Mouse (Mus musculus) layer of hippocampus, adult 8-10 months (tissue): ENCODE results near the gene Ifitm1. TPM values are rescaled to one million over a fixed set of nuclear protein-coding genes. Genes with fewer than 3 reads are reported as not detected.
"Not testable (repeated sequence)": the region's sequence is repeated elsewhere in the genome, so short reads cannot be mapped to it uniquely, and the experiment has no call there.

Experiments
- DNase-seq, 2 experiments: peaks; one replicate each; pipeline ENCODE4 v3.0.0; 2022; ENCODE audit warnings: low spot score in 2 of 2
- total RNA-seq, 4 experiments: library from RNA; stranded (reverse); gene quantifications; 2 replicates each; pipeline ENCODE4 v1.2.4; 2022

Gene Ifitm1
- total RNA-seq, 4 experiments from 2014 or later: 2.5 to 5.1 (median 2.7) TPM

DNA sequence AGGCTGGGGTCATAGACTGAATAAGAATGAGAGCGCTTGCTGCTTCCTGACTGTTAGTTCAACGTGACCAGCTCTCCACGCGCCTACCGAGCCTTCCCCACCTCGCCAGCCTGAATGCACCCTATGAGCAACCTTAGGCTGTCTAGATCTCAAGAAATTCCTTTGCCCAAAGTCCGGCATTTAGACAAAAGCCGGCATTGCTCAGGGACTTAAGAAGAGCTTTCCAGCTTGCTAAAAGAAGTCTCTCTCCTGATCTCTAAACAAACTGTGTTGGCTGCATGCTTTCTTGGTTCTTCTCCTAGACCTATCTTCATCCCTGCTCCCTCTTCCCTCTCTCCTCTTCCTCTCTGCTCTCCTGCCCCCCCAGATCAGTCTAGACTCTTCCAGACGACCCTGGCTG is 7.9 kb downstream of the Ifitm1 start:
- no peak for DNase-seq

DNA sequence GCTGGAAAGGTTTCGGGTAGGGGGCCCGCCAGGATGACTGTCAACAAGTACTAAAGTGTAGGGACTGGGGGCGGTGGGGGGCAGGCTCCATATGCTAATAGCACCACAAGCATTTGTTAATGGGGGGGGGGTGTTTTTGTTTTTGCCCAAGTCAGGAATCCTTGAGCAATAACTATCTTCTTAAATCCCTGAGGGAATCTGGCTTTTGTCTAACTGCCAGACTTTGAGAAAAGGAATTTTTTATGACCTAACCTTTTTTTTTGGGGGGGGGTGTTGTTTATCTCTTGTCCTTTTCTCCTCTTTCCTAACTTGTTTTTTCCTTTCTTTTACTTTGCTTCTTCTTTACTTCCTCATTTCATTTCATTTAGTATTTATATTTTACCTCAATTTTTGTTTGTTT is 8.4 kb downstream of the Ifitm1 start:
- DNase-seq: no peak

DNA sequence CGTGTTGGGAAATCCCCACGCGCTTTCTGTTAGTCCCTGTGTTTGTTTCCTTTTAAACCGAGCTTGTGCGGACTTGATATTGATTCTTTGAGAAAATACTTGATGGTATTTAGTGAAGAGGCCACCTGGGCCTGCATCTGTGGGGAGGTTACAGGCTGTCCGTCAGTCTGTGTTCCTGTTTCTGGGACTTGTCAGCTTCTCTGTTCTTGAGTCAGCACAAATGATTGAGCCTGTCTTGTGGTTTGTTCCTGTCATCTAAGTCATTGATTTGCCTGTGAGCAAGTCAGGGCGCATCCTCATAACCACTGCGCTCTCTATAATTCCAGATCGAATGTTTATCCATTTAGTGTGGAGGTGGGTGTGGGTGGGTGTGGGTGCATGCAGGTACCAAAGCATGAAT is 9.7 kb downstream of the Ifitm1 start:
- not testable (repeated sequence) for DNase-seq

DNA sequence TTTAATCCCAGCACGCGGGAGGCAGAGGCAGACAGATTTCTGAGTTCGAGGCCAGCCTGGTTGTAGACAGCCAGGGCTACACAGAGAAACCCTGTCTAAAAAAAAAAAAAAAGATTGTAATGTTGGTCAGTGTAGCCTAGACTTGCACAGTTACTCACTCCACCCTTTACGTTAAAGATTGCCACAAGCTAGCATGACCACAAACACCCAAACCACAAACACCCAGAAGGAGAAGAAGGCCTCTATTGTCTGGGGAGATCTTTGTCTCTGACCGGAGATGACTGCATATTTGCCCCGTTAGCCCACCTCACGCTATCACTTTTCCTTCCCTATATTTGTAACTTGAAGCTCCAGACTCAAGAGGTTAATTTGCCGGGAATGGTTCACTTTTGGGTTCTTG is 14.7 kb downstream of the Ifitm1 start:
- no peak for DNase-seq

DNA sequence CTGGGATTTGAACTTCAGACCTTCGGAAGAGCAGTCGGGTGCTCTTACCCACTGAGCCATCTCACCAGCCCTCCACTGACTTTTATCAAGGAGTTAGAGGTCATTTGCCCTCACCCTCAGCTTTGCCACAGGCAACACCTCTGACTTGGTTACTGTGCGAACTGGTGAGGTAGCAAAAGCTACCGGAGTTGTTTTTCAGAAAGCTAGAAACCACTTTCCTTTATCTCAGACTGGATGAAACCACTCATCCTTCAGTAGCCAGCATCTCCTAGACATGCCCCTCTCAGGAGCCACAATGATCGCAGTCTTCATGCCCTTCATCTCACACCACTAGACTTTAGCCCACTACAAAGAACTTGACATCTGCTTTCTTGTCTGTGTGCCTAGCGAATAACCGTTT is 15.9 kb downstream of the Ifitm1 start:
- DNase-seq: no peak

DNA sequence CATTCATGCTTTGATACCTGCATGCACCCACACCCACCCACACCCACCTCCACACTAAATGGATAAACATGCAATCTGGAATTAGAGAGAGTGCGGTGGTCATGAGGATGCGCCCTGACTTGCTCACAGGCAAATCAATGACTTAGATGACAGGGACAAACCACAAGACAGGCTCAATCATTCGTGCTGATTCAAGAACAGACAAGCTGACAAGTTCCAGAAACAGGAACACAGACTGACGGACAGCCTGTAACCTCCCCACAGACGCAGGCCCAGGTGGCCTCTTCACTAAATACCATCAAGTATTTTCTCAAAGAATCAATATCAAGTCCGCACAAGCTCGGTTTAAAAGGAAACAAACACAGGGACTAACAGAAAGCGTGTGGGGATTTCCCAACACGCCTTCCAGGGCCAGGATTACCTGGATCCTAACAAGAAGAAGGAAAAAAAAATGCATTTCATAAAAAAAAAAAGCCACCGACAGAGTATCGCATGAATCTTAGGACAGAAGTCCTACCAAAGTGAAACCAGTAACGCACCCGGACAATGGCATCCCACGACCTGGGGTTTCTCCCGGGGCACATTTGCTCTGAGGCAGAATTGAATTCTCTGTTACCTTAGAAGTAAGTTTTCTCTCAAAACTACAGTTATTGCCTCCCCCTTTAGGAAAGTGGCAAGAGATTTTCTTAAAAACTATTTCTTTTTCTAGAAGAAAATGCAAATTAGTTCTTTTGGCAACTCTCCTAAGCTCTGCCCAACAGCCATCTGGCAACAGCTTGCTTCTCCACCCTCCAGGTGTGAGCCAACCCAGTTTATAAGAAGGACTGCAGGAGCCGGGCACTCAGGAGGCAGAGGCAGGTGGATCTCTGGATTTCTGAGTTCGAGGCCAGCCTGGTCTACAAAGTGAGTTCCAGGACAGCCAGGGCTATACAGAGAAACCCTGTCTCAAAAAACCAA is 20.4 kb downstream of the Ifitm1 start:
- DNase-seq: peak; percentile 21 to 24

DNA sequence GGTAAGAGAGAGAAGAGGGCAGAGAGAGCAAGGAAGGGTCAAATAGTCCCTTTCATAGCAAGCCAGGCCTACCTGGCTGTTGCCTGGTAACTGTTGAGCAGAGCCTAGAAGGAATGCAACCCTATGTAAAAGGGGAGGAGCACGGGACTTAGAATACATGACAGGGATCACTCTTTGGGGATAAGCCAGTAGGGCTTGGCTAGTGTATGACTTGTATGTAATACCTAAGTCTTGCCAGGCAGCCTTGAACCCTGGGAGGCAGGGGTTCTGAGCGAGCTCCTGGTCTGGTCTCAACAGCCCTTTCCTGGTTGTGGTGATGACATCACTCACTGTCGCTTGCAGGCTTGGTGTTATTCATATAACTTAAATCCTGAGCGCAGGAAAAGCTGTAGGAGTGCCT is 22.0 kb downstream of the Ifitm1 start:
- DNase-seq: no peak

DNA sequence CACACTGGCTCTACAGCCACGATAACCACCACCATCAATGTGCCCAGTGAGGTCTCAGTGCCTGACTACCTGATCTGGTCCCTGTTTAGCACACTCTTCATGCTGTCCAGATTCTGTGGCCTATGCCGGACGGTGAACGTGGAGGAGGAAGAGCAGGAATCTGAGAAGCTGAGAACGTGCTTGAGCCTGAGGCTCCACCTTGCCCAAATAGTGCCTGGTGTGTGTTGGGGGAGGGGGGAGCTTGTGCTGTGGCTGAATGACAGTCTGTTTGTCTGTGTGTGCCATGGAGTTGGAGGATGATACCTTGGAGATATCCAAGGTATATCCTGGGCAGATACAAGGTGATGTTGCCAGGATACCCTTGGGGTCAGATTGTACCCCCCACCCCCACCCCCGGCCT is 23.2 kb downstream of the Ifitm1 start:
- no peak for DNase-seq

DNA sequence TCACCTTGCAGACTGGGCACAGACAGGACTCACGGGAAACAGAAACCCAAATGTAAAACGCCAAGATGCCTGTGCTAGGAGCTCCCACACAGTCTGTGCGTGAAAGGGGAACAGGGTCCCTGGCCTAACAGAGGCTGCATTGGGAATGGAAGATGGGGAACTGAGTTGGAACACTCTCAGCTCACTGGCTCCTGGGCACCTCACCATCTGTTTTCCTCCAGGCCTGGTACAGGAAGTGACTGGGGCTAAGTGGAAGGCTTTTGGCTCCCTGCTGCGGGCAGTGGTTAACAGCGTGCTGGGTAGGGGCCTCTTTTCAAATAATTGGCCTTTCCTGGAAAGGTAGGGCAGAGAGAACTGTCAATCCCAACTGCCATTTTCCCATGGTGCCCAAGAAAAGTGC is 23.6 kb downstream of the Ifitm1 start:
- no peak for DNase-seq

DNA sequence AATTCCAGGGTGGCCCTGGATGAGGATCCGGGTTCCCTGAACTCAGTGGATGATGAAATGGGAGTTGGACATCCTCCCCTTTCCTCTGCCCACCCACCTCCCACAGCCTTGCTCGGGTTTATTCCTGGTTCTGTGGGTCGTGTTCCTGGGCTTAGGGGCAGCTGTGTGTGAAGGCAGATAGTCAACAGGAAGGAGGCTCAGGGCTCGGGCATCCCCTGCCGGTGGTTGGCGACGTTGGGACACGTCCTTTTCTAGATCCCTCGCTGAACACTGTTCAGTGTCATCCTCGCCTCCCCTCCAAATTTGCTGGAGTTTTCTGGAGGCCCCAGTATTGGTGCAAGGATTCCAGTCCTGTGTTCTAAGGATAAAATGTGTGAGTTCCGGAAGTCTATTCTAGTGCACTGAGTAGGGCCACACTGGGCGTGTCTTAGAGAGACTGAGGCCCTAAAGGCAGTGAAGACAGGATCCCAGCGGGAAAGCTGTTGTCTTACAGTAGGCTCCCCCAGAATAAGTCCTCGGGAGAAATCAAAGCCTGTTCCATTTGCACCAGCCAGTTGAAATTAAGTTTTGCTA is 24.2 kb downstream of the Ifitm1 start:
- no peak for DNase-seq

DNA sequence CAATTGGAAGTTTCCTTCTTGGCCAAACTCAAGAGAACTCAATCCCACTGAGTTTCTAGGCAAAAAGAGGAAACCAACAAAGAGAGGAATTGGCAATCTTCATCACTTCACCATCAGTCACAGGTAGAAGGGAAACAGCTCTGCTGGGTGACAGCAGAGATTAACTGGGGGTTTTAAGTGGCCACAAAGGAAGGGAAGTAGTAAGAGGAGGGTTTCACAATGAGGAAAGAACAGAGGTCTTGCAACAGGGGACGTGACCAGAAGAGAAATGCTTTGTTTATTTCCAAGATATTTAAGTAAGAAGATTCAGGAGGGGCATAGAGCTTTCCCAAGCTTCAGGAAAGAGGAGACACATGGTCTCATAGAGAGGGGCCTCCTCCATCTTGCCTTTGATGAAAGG is 30.8 kb downstream of the Ifitm1 start:
- no peak for DNase-seq

DNA sequence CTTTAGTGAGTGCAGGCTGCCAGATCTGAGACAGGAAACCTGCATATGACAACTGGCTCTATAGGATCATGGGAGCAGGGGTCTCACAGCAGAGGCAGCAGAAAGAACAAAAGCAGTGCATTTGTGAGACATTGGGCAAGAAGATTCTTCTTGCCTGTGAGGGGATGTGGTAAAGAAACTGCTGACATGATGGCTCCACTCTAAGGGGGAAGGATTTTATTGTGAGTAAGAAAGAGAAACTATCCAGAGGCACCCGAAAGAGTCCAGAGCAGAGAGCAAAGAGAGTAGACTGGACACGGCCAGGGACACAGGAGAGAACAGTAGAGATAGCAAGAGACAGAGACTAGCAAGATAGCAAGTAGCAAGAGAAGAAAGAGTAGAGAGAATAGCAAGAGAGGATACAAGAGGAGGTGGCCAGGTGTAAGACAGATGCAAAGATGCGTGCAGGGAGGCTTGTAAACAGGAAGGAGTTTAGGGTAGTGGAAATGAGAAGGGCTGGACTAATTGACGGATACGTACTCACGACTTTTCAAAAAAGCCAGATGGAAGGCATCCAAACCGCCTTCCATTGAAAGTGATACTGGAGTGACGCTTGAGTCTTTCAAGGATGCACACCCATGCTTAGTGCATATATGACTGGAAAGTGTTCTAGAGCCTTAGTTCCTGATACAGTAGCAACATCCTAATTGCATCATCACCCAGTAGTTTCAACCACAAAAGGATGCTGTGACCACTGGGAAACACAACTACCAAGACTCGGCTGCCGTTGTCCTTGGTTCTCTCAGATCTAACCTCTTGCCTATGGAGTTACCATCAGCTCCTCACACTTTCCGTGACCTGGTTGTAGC is 32.1 kb downstream of the Ifitm1 start:
- DNase-seq: no peak

DNA sequence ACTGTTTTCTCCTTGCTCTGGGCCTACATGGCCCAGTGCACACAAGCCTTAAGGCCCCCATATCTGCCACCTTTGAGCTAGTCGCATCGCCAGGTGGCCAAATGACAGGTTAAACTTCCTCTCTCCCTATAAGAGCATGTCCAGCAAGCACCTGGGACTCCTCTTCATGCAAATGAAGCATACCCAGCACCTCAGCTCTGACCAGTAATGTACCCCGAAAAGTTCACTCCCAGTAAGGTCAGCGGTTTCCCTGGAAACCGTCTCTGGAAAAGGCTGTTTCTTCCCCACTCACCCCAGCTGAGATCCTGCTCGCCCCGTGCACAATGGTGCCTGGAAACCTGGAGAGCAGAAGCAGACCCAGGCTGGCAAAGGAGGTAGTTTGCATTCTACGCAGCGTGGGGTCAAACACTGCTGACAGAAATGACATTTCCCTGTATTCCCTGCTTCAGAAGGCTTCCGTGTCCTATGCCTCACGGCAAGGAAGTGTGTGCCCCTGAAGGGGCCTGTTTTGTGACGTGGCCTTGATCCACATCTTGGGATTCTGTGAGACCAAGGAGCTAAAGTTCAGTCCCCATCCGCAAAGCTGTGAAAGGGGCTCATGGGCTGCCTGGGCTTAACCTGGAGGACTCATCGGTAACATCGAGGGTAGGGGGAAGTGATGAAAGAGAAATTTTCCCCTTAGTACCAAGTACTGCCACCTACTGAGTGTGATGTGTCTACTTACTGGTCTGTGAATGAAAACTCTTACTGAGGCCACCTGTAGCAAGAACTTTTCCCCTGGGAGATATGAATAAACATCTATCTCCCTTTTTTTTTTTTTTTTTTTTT is 34.1 kb downstream of the Ifitm1 start:
- no peak for DNase-seq

DNA sequence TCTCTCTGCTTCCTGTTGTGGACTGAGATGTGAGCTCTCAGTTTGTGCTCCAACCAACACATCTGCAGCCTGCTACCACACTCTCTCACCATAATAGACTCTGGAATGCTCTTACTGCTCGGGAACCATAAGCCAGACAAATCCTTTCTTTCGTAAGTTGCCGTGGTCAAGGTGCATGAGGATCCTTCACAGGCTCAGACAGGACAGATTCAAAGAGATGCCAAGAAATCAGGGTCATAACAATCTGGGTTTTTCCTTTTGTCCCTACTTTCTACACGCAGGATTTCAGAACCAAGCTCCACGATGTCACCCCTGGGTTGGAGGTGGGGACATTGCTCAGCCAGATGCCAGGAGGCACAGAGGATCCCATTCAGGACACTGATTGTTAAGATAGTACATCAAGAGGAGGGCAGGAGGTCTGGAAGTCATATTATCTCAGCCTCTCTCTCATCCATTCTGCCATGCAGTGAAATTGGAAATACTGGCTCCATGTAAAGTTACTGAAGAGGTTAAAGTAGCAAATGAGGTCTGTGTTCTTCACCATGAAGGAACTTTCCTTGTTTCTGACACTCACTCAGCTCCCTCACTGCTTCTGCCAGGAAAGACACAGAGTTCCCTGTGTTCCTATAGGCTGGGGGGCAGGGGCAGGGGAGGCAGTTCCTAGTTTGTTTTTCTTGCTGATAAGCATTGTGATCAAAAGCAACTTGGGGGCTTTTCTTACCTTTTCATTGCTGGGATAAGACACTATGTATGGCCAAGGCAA is 36.4 kb downstream of the Ifitm1 start:
- no peak for DNase-seq

DNA sequence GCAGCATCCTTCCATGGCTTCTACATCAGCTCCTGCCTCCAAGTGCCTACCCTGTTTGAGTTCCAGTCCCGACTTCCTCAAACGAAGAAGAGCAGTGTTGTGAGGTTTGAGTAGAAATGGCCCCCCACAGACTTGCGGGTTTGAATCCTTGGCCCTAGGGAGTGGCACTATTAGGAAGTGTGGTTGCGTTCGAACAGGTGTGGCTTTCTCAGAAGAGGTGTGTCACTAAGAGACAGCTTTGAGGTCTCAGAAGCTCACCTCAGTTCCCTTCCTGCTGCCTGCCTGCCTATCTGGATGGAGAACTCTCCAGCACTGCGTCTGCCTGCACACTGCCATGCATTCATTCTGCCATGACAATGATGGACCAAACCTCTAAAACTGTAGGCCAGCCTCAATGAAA is 39.4 kb downstream of the Ifitm1 start:
- DNase-seq: no peak

DNA sequence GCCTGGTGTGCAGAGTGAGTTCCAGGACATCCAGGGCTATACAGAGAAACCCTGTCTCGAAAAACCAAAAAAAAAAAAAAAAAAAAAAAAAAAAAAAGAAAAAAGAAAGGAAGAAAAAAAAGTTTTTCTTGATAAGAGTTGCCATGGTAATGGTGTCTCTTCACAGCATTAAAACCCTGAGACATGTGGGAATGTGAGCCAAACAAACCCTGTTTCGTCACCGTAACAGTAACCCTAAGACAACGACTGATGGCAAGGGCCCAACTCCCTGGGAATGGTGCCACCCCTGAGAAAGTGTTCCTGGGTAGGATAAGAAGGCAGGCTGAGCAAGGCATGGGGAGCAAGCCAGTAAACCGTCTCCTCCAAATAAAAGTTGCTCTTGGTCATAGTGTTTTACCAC is 39.9 kb downstream of the Ifitm1 start:
- DNase-seq: peak in 1 of 2 experiments; percentile 25

DNA sequence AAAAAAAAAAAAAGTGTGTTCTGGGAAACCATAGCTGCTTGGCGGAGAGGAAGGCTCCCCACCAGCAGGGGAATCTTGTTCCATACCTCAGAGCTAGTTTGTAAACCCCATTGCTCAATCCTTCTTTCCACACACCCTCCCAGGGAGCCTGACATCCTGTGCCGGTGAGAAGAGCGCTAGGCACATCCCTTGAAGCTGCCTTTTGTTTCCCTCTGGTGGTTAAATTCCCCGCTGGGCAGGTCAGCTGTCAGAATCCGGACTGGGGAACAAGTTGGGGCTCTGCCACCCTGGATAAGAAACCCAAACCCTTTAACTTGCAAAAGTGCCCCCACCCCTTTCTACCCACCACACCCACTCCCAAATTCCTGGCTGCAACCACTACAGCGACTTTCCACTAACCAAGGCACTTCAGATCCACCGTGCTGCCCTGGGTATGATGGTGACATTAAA is 41.3 kb downstream of the Ifitm1 start:
- DNase-seq: no peak

DNA sequence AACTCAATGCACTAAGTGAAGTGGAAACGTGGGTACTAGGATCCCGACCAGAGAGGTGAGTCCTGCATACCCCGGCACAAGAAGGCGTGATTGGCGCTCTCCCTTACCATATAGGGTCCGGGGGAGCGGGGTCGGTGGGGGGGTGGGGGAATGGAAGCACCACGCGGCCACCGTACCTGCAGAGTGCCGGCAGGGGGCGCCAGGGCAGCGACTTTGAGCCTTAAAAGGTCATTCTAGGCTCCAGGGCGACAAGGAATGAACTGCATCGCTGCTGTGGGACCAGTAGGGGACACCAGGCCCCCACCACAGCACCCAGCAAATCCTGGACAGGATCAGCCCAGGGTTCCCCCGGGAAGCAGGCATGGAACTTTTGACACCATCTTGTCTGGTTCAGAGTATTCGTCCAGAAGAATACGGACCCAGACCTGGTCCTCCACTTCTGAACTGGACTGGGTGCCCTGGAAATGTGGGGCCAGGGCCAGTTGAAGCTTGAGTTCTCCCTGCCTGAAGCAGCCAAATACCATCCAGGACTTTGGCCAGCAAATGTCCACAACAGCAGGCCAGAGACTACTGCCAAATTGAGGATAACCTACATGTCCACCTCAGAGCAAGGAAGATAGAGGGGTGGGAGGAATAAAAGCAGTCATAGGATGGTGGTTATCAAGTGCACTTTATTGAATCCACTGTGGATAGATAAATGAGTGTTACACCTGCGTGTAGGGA is 42.1 kb downstream of the Ifitm1 start:
- DNase-seq: peak; percentile 20 to 49

DNA sequence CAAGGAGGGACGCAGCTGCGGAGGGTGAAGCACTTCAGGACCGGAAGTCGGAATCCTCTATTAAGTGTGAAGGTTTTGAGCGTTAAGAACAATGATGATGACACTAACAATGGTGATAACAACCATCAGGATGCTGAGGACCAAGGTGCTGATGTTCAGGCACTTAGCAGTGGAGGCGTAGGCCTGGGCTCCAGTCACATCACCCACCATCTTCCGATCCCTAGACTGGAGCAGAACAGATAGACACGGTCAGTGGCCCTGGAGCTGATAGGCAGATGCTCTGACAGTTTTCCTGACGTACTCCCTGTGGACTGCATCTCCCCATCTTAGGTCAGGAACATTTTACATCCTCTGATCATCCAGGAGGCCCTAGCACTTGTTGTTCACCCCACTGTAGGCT is 42.6 kb downstream of the Ifitm1 start:
- no peak for DNase-seq

DNA sequence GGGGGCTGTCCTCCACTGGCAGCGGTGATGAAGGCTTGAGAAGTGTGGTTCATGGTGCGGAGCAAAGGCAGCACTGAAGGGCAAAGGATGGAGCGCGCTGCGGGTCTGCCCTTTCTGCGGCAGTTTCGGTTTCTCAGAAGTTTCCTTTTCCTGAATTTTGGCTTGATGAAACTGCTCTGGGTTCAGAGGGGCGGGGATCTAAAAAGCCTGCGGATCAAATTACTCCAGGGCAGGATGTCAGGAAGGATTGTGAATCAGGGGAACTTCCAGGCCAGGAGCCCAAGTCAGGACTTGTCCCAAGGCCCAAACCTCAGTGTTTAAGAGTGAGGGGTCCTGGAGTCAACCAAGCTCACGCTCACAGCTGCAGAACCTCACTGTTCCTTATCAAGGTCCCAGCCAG is 43.6 kb downstream of the Ifitm1 start, which contains the start of gene Ifitm3:
TSS of gene Ifitm3 (minus strand) at position 178 of the 400 bp plus-strand sequence.
- DNase-seq: no peak
